In genomic region chr11:96198642-96199041, GRCm38 (mm10) we compare ENCODE assay signal across 9 mouse cellular contexts. TPM values are rescaled to one million over a fixed set of nuclear protein-coding genes. Genes with fewer than 3 reads are reported as not detected.
DNase-seq lines count a peak whose midpoint lies in the region; ATAC-seq lines count a peak whose summit lies in the region.
"Had no signal": no experiment of that assay in that cellular context is flagged by ENCODE, and none has a peak within 500 bp of the region (broad histone marks: within the 10 kb centered on the region; RNA-seq: fewer than 3 reads in every experiment).

No protein-coding gene starts in this region.

- H3K27ac ChIP-seq in hindbrain, embryonic 11.5 days (ENCODE audit: low read depth, low read length): no peak overlapping the region
- no peak overlapping the region for H3K27ac ChIP-seq in hindbrain, embryonic 12.5 days

- H3K4me2 ChIP-seq in hindbrain, embryonic 11.5 days (replicated peaks; ENCODE audit: low read depth, low read length): no peak overlapping the region
- H3K4me2 ChIP-seq in hindbrain, embryonic 12.5 days (replicated peaks): no peak overlapping the region

- no peaks in the 10 kb centered on the region for H3K36me3 ChIP-seq in hindbrain, embryonic 11.5 days (ENCODE audit: control insufficient read depth, insufficient read depth, low read length)
- H3K36me3 ChIP-seq in hindbrain, embryonic 12.5 days: no peaks in the 10 kb centered on the region

- WGBS in hindbrain, embryonic 11.5 days: under 1% methylated on average over 12 of the region's 12 CpGs
- WGBS in hindbrain, embryonic 12.5 days: 2% methylated on average over 9 of the region's 12 CpGs

- ATAC-seq in hindbrain, embryonic 11.5 days (ENCODE audit: low FRiP score): no peak
- ATAC-seq in hindbrain, embryonic 12.5 days (ENCODE audit: low FRiP score): no peak

- no peaks in the 10 kb centered on the region for H3K9me3 ChIP-seq in hindbrain, embryonic 11.5 days (ENCODE audit: control insufficient read depth, low read length)
- H3K9me3 ChIP-seq in hindbrain, embryonic 12.5 days (replicated peaks): no peaks in the 10 kb centered on the region

- H3K4me3 ChIP-seq in hindbrain, embryonic 11.5 days (ENCODE audit: low read depth, low read length): no peak overlapping the region
- H3K4me3 ChIP-seq in hindbrain, embryonic 12.5 days: no peak overlapping the region

- no peak overlapping the region for H3K9ac ChIP-seq in hindbrain, embryonic 11.5 days (ENCODE audit: low read depth, low read length)
- H3K9ac ChIP-seq in hindbrain, embryonic 12.5 days: no peak overlapping the region

- H3K4me1 ChIP-seq in hindbrain, embryonic 11.5 days (replicated peaks; ENCODE audit: control insufficient read depth, insufficient read depth, low read length): 0 out of 2 replicates have a peak, but pooled peaks cover 2% of the 10 kb centered on the region
- no peaks in the 10 kb centered on the region for H3K4me1 ChIP-seq in hindbrain, embryonic 12.5 days

- peaks cover 98% of the 10 kb centered on the region for H3K27me3 ChIP-seq in hindbrain, embryonic 11.5 days (ENCODE audit: control insufficient read depth, insufficient read depth, low read length)
- peaks cover 99% of the 10 kb centered on the region for H3K27me3 ChIP-seq in hindbrain, embryonic 12.5 days

- peak; percentile 59 for DNase-seq in hindbrain, embryonic 11.5 days (ENCODE audit: low spot score)
- peak; percentile 51 for DNase-seq in right cerebral cortex, postnatal 4 days
- DNase-seq in right cerebral cortex, postnatal 36 days (ENCODE audit: low spot score in 2 of 2): no peak
- peak; percentile 78 for DNase-seq in embryo, embryonic 11 days
- DNase-seq in retina, embryonic 14.5 days (ENCODE audit: low spot score): peak; percentile 79
- no peak for DNase-seq in ovary, postnatal 10 days (ENCODE audit: low spot score)
- no peak for DNase-seq in heart, adult 8-10 months (ENCODE audit: low spot score)

RNA-seq across cellular contexts. Expression of gene Hoxb13, which starts 4.5 kb away (rescaled TPM):
- polyA plus RNA-seq in hindbrain, embryonic 11.5 days (2014; fragmentation: Nextera tagmentation; extraction: Ambion mirVana): not detected in 2 replicates
- not detected in 2 replicates for polyA plus RNA-seq in hindbrain, embryonic 12.5 days (2016; fragmentation: Nextera tagmentation; extraction: Ambion mirVana)
- total RNA-seq in heart, adult 8-10 months (2022): not detected
- total RNA-seq: heart, postnatal 36 days had no signal

Comparison
In these comparisons a context has a peak if more than half of its experiments do, and no peak if none do; other contexts are left out.
1. DNase-seq: peak in hindbrain, embryonic 11.5 days (single experiment), right cerebral cortex, postnatal 4 days (single experiment), embryo, embryonic 11 days (single experiment) and retina, embryonic 14.5 days (single experiment); none in right cerebral cortex, postnatal 36 days (0 of 2), ovary, postnatal 10 days (single experiment) and heart, adult 8-10 months (single experiment).